Mouse (Mus musculus) heart, postnatal 0 days (tissue): ENCODE results near the gene Hnrnpab.

ENCODE experiments used
- CTCF ChIP-seq: IDR thresholded peaks from 2 replicates; pipeline ENCODE4 v1.5.1; 2016; ENCODE audit warnings: antibody characterized with exemption, control low read depth, low read depth
- EP300 ChIP-seq: IDR thresholded peaks from 2 replicates; pipeline ENCODE4 v1.6.1; 2016; ENCODE audit warnings: antibody characterized with exemption, low read depth

GRCm38 (mm10) chr11:51590002-51590401 is 16.6 kb downstream of the Hnrnpab start:
- no peak for TF ChIP-seq CTCF
- TF ChIP-seq EP300 = no peak
